Mouse (Mus musculus): ENCODE data around the gene H2afy.
A peak's percentile ranks its signal among the peaks of the same experiment; 100 is the strongest.
"Not testable (repeated sequence)": the region's sequence is repeated elsewhere in the genome, so short reads cannot be mapped to it uniquely, and the experiment has no call there.

The H2afy gene

GRCm38 (mm10) chr13:56071586-56072267 is 64.4 kb downstream of the H2afy start:
- peak; percentile 34 for DNase-seq (ENCODE audit: low read depth, low spot score)

GRCm38 (mm10) chr13:56069643-56070042 is 66.5 kb downstream of the H2afy start:
- DNase-seq (ENCODE audit: low read depth, low spot score) = no peak

GRCm38 (mm10) chr13:56068517-56068916 is 67.6 kb downstream of the H2afy start:
- no peak for DNase-seq (ENCODE audit: low read depth, low spot score)

- no peak for DNase-seq (ENCODE audit: low read depth, low spot score)
Measured at GRCm38 (mm10) chr13:56066904-56067303, 69.3 kb downstream of the H2afy start.

GRCm38 (mm10) chr13:56066152-56066551 is 70.0 kb downstream of the H2afy start:
- no peak for DNase-seq (ENCODE audit: low read depth, low spot score)

- no peak for DNase-seq (ENCODE audit: low read depth, low spot score)
Measured at GRCm38 (mm10) chr13:56057761-56058160, 78.4 kb downstream of the H2afy start.

GRCm38 (mm10) chr13:56055720-56056119 is 80.4 kb downstream of the H2afy start:
- DNase-seq (ENCODE audit: low read depth, low spot score) = no peak

GRCm38 (mm10) chr13:56054089-56054488 is 82.1 kb downstream of the H2afy start:
- DNase-seq (ENCODE audit: low read depth, low spot score) = no peak

- no peak for DNase-seq (ENCODE audit: low read depth, low spot score)
Measured at GRCm38 (mm10) chr13:56052781-56053180, 83.4 kb downstream of the H2afy start.

- DNase-seq (ENCODE audit: low read depth, low spot score) = no peak
Measured at GRCm38 (mm10) chr13:56050246-56050645, 85.9 kb downstream of the H2afy start.

- no peak for DNase-seq (ENCODE audit: low read depth, low spot score)
Measured at GRCm38 (mm10) chr13:56042221-56042620, 93.9 kb downstream of the H2afy start.

GRCm38 (mm10) chr13:56040621-56041020 is 95.5 kb downstream of the H2afy start:
- no peak for DNase-seq (ENCODE audit: low read depth, low spot score)

GRCm38 (mm10) chr13:56039610-56040371 is 96.4 kb downstream of the H2afy start:
- no peak for DNase-seq (ENCODE audit: low read depth, low spot score)

- DNase-seq (ENCODE audit: low read depth, low spot score) = no peak
Measured at GRCm38 (mm10) chr13:56029006-56029405, 107.2 kb downstream of the H2afy start.

GRCm38 (mm10) chr13:56027996-56028395 is 108.2 kb downstream of the H2afy start:
- DNase-seq (ENCODE audit: low read depth, low spot score) = not testable (repeated sequence)

GRCm38 (mm10) chr13:56026623-56027022 is 109.5 kb downstream of the H2afy start:
- DNase-seq (ENCODE audit: low read depth, low spot score) = no peak

- DNase-seq (ENCODE audit: low read depth, low spot score) = no peak
Measured at GRCm38 (mm10) chr13:56026026-56026425, 110.1 kb downstream of the H2afy start.

GRCm38 (mm10) chr13:56025027-56025410 is 111.1 kb downstream of the H2afy start:
- DNase-seq (ENCODE audit: low read depth, low spot score) = no peak

- no peak for DNase-seq (ENCODE audit: low read depth, low spot score)
Measured at GRCm38 (mm10) chr13:56024410-56025026, 111.6 kb downstream of the H2afy start.

Measured in retina, postnatal 7 days (tissue).